Mouse (Mus musculus) testis, adult 2 months (tissue): Measurements from ENCODE around the gene Ecel1. TPM values are rescaled to one million over a fixed set of nuclear protein-coding genes. Genes with fewer than 3 reads are reported as not detected.

ENCODE experiments used
- H3K27ac ChIP-seq: fragments of 200-500 bp; 2 replicates; pipeline ENCODE4 v1.5.1; 2012; ENCODE audit warnings: low read depth, low read length; ENCODE audit not compliant: control insufficient read depth, insufficient read depth
- H3K27me3 ChIP-seq: fragments of 200-500 bp; 2 replicates; pipeline ENCODE4 v1.6.1; 2012; ENCODE audit warnings: mild to moderate bottlenecking, low read length, moderate library complexity; ENCODE audit not compliant: control insufficient read depth, insufficient read depth
- H3K36me3 ChIP-seq: fragments of 200-500 bp; 2 replicates; pipeline ENCODE4 v1.6.1; 2012; ENCODE audit warnings: mild to moderate bottlenecking, low read length; ENCODE audit not compliant: control insufficient read depth, insufficient read depth
- H3K4me1 ChIP-seq: fragments of 200-500 bp; 2 replicates; pipeline ENCODE4 v1.6.1; 2012; ENCODE audit warnings: low read length; ENCODE audit not compliant: control insufficient read depth, insufficient read depth
- H3K4me3 ChIP-seq: fragments of 200-500 bp; 2 replicates; pipeline ENCODE4 v1.5.1; 2012; ENCODE audit warnings: low read depth, mild to moderate bottlenecking, low read length, moderate library complexity, mixed read lengths; ENCODE audit not compliant: control insufficient read depth
- CTCF ChIP-seq: fragments of 200-500 bp; IDR thresholded peaks from 2 replicates; pipeline ENCODE4 v1.5.1; 2012; ENCODE audit warnings: low read depth, mild to moderate bottlenecking, inconsistent platforms, low read length, moderate library complexity; ENCODE audit not compliant: control insufficient read depth, insufficient read depth, insufficient replicate concordance
- POLR2A ChIP-seq: fragments of 200-500 bp; IDR thresholded peaks from 2 replicates; pipeline ENCODE4 v1.6.1; 2012; ENCODE audit warnings: low read depth, mild to moderate bottlenecking, inconsistent platforms, low read length, moderate library complexity; ENCODE audit not compliant: control insufficient read depth
- polyA plus RNA-seq: library from polyadenylated mRNA; depleted of rRNA; stranded (reverse); fragments of >200 nt; gene quantifications from 2 replicates; pipeline ENCODE4 v1.2.3, GENCODE M21; 2012; rRNA removed

Gene Ecel1
- polyA plus RNA-seq, 1 experiment = 5.8 TPM

DNA sequence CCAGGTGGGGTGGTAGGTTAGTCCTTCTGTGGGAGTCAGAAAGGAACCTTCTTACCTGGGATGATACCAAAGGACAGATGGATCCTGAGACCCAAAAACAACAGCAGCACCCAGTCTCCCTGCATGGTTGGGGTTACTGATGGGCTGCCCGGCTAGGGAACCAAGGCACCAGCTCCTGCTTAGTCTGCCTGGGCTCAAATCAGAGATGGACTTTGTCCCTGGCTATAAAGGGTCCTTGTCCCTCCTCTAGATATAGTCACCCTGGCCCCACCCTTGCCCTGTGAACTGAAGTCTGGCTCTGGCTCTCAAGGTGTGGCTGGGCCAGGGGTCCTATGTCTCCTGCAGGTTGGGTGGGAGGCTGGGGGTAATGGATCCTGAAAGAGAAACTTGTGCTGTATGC is 54.9 kb downstream of the Ecel1 start, which contains the start of gene Alpi:
Alpi (minus strand) TSS at position 196 of the 400 bp plus-strand sequence.
- peaks cover 6% of the 10 kb centered on the region for H3K4me1 ChIP-seq
- H3K4me3 ChIP-seq = no peak within 1 kb of the TSS
- no peaks in the 10 kb centered on the region for H3K27me3 ChIP-seq
- no peak within 1 kb of the TSS for H3K27ac ChIP-seq
- TF ChIP-seq CTCF = no peak
- TF ChIP-seq POLR2A = no peak
- no peaks in the 10 kb centered on the region for H3K36me3 ChIP-seq

GRCm38 (mm10) chr1:87098358-87098975 is 57.9 kb downstream of the Ecel1 start:
- H3K27ac ChIP-seq = no peak overlapping the region
- no peaks in the 10 kb centered on the region for H3K27me3 ChIP-seq
- no peaks in the 10 kb centered on the region for H3K36me3 ChIP-seq
- TF ChIP-seq POLR2A (0 out of 2 replicates have a peak, but pooled peaks have one; percentile 40), CTCF (peak; percentile 90)
- peaks cover 6% of the 10 kb centered on the region for H3K4me1 ChIP-seq
- H3K4me3 ChIP-seq = peak overlapping the region; percentile 64

Other genes starting within 250 kb of the Ecel1 start
- 2.2 and 3.6 TPM in 2 replicates for gene Alppl2, start 66.6 kb downstream of the Ecel1 start, polyA plus RNA-seq
- gene Alpi, start 54.9 kb downstream of the Ecel1 start, polyA plus RNA-seq = 0.17 and 0.19 TPM in 2 replicates
- gene Akp3, start 31.5 kb downstream of the Ecel1 start, polyA plus RNA-seq = 1.5 and 1.7 TPM in 2 replicates
- gene Prss56, start 26.8 kb upstream of the Ecel1 start, polyA plus RNA-seq = 19.1 and 25.3 TPM in 2 replicates
- gene Chrnd, start 34.1 kb upstream of the Ecel1 start, polyA plus RNA-seq = 0.02 and 0.08 TPM in 2 replicates
- gene Chrng, start 48.1 kb upstream of the Ecel1 start, polyA plus RNA-seq = not detected in 2 replicates
- gene Eif4e2, start 57.4 kb upstream of the Ecel1 start, polyA plus RNA-seq = 127 and 132 TPM in 2 replicates
- gene Efhd1, start 107.8 kb upstream of the Ecel1 start, polyA plus RNA-seq = 418 and 483 TPM in 2 replicates
- 63.6 and 74.0 TPM in 2 replicates for gene Gigyf2, start 170.5 kb upstream of the Ecel1 start, polyA plus RNA-seq
- 0.16 and 0.31 TPM in 2 replicates for gene Kcnj13, start 238.2 kb upstream of the Ecel1 start, polyA plus RNA-seq